ENCODE assay signal across 8 mouse cellular contexts in genomic region chr6:135197921-135198532, GRCm38 (mm10). TPM values are rescaled to one million over a fixed set of nuclear protein-coding genes. Genes with fewer than 3 reads are reported as not detected.
DNase-seq lines count a peak whose midpoint lies in the region; ATAC-seq and TF ChIP-seq lines count a peak whose summit lies in the region.

TSS of gene Fam234b (plus strand) at chr6:135197977.
TSS of gene Hebp1 (minus strand) at chr6:135198022.

- H3K9ac ChIP-seq in MEL (ENCODE audit: control insufficient read depth, low read depth, low read length, poor library complexity, severe bottlenecking), result peak within 1 kb of the TSS; percentile 76
- peak within 1 kb of the TSS; percentile 84 for H3K9ac ChIP-seq in forebrain, embryonic 16.5 days (replicated peaks; ENCODE audit: low read depth, low read length)

- TF ChIP-seq POLR2A in MEL (IDR thresholded peaks at IDR 0.05; ENCODE audit: control insufficient read depth in 1 of 2, insufficient read depth in 1 of 2, low read depth in 1 of 2, low read length in 2 of 2, poor library complexity in 1 of 2), result peak; percentile 56 to 61
- TF ChIP-seq POLR2A in lung, adult 2 months (IDR thresholded peaks at IDR 0.05; ENCODE audit: borderline replicate concordance, extremely low read depth, low read depth, low read length), result no peak; the same call in 1 of the 2 replicates
- peak; percentile 64; the same call in 1 of the 2 replicates for TF ChIP-seq POLR2A in olfactory bulb, adult 2 months (IDR thresholded peaks at IDR 0.05; ENCODE audit: insufficient read depth, low read depth, low read length)

- no peaks in the 10 kb centered on the region for H3K27me3 ChIP-seq in MEL (ENCODE audit: control insufficient read depth in 1 of 2, insufficient read depth in 2 of 2, low read length in 2 of 2)
- no peaks in the 10 kb centered on the region for H3K27me3 ChIP-seq in forebrain, embryonic 16.5 days (replicated peaks; ENCODE audit: control insufficient read depth, insufficient read depth, low read length)

- WGBS in forebrain, embryonic 16.5 days, result under 1% methylated on average over 52 of the region's 52 CpGs
- 2% methylated on average over 52 of the region's 52 CpGs for WGBS in lung, adult 2 months
- 1% methylated on average over 52 of the region's 52 CpGs for WGBS in olfactory bulb, adult 2 months

- peak; percentile 93 for ATAC-seq in forebrain, embryonic 16.5 days

- H3K4me1 ChIP-seq in MEL (ENCODE audit: control insufficient read depth in 1 of 2, insufficient read depth in 2 of 2, low read length in 2 of 2), result peaks cover 9 to 13% of the 10 kb centered on the region in 2 experiments; a peak in 3 of 4 replicates
- peaks cover 20% of the 10 kb centered on the region for H3K4me1 ChIP-seq in forebrain, embryonic 16.5 days (replicated peaks; ENCODE audit: control insufficient read depth, insufficient read depth, low read length)
- H3K4me1 ChIP-seq in lung, adult 2 months (ENCODE audit: control insufficient read depth, insufficient read depth, low read length), result peaks cover 3% of the 10 kb centered on the region; the same call in 1 of the 2 replicates
- peaks cover 13% of the 10 kb centered on the region for H3K4me1 ChIP-seq in olfactory bulb, adult 2 months (ENCODE audit: control insufficient read depth, insufficient read depth, low read length)

- peak within 1 kb of the TSS; percentile 70 for H3K27ac ChIP-seq in MEL (ENCODE audit: control insufficient read depth, low read depth, low read length)
- peak within 1 kb of the TSS; percentile 30; the same call in 1 of the 2 replicates for H3K27ac ChIP-seq in forebrain, embryonic 16.5 days (ENCODE audit: low read length)
- peak within 1 kb of the TSS; percentile 96 for H3K27ac ChIP-seq in layer of hippocampus, adult 2 months
- peak within 1 kb of the TSS; percentile 79 for H3K27ac ChIP-seq in olfactory bulb, adult 2 months (ENCODE audit: insufficient read depth, low read depth, low read length)

- peak within 1 kb of the TSS; percentile 60 for H3K4me2 ChIP-seq in forebrain, embryonic 16.5 days (ENCODE audit: low read length)

- intact Hi-C loops in heart, postnatal 25 days (cut with DNase I), result no loop called here

- TF ChIP-seq RAD21 in MEL (IDR thresholded peaks at IDR 0.05; ENCODE audit: low read depth, low read length), result no peak

- H3K9me3 ChIP-seq in MEL (replicated peaks; ENCODE audit: insufficient read depth, low read length), result no peaks in the 10 kb centered on the region
- H3K9me3 ChIP-seq in forebrain, embryonic 16.5 days (ENCODE audit: control insufficient read depth, low read length), result no peaks in the 10 kb centered on the region

- DNase-seq in MEL (ENCODE audit: low read depth, low spot score), result peak; percentile 84
- peak; percentile 90 to 91 for DNase-seq in cerebellum, adult 18-20 months
- peak; percentile 63 for DNase-seq in heart, postnatal 25 days (ENCODE audit: low spot score)
- peak; percentile 84 to 89 for DNase-seq in layer of hippocampus, adult 2 months (ENCODE audit: low spot score in 2 of 2)
- DNase-seq in lung, adult 2 months, result peak; percentile 81
- peak; percentile 80 to 82 for DNase-seq in thymus, adult 18-20 months

- TF ChIP-seq EP300 in MEL (IDR thresholded peaks at IDR 0.05; ENCODE audit: low read depth in 1 of 2, low read length in 2 of 2), result no peak

- H3K36me3 ChIP-seq in MEL (ENCODE audit: control insufficient read depth in 1 of 2, insufficient read depth in 2 of 2, low read length in 2 of 2), result peaks cover 0 to 12% of the 10 kb centered on the region in 2 experiments; a peak in 2 of 4 replicates
- H3K36me3 ChIP-seq in forebrain, embryonic 16.5 days (ENCODE audit: control insufficient read depth, insufficient read depth), result no peaks in the 10 kb centered on the region

- TF ChIP-seq CTCF in MEL (IDR thresholded peaks at IDR 0.05 in 2 of 3, conservative IDR thresholded peaks at IDR 0.05 in 1 of 3; ENCODE audit: control insufficient read depth in 1 of 3, insufficient read depth in 1 of 3, low read depth in 2 of 3, low read length in 3 of 3, poor library complexity in 1 of 3, severe bottlenecking in 1 of 3), result no peak
- peak; percentile 52 for TF ChIP-seq CTCF in layer of hippocampus, adult 2 months (conservative IDR thresholded peaks at IDR 0.05)
- no peak for TF ChIP-seq CTCF in lung, adult 2 months (IDR thresholded peaks at IDR 0.05; ENCODE audit: insufficient read depth, low read length)
- TF ChIP-seq CTCF in olfactory bulb, adult 2 months (IDR thresholded peaks at IDR 0.05; ENCODE audit: insufficient read depth, low read depth, low read length), result no peak

- peak within 1 kb of the TSS; percentile 72 to 74 for H3K4me3 ChIP-seq in MEL (ENCODE audit: control insufficient read depth in 1 of 2, insufficient read depth in 1 of 2, low read depth in 2 of 2, low read length in 2 of 2)
- H3K4me3 ChIP-seq in forebrain, embryonic 16.5 days (replicated peaks; ENCODE audit: low read length), result peak within 1 kb of the TSS; percentile 76
- H3K4me3 ChIP-seq in layer of hippocampus, adult 2 months, result peak within 1 kb of the TSS; percentile 86
- H3K4me3 ChIP-seq in lung, adult 2 months (replicated peaks; ENCODE audit: extremely low read depth, low read depth, low read length), result peak within 1 kb of the TSS; percentile 94
- H3K4me3 ChIP-seq in olfactory bulb, adult 2 months (ENCODE audit: insufficient read depth, low read depth, low read length), result peak within 1 kb of the TSS; percentile 94

- peaks cover 6% of the 10 kb centered on the region for H3K79me2 ChIP-seq in MEL (ENCODE audit: control insufficient read depth, insufficient read depth, low read length, poor library complexity)

TF ChIP-seq in MEL, 35 proteins besides CTCF, POLR2A, EP300 and RAD21 (continues in another document):
- TF ChIP-seq UBTF (IDR thresholded peaks at IDR 0.05; ENCODE audit: borderline replicate concordance, insufficient read depth, low read depth, low read length), result no peak
- TF ChIP-seq TCF12 (IDR thresholded peaks at IDR 0.05; ENCODE audit: low read depth, low read length), result peak; percentile 28; the same call in 1 of the 2 replicates
- no peak for TF ChIP-seq MAZ (IDR thresholded peaks at IDR 0.05; ENCODE audit: low read depth, low read length)
- TF ChIP-seq NRF1 (IDR thresholded peaks at IDR 0.05; ENCODE audit: insufficient read depth, low read depth, low read length, poor library complexity, severe bottlenecking), result peak; percentile 87
- no peak for TF ChIP-seq USF1 (IDR thresholded peaks at IDR 0.05; ENCODE audit: low read depth, low read length)
- no peak for TF ChIP-seq POLR2AphosphoS2 (IDR thresholded peaks at IDR 0.05; ENCODE audit: low read length)
- peak; percentile 18; the same call in 1 of the 2 replicates for TF ChIP-seq MAX (IDR thresholded peaks at IDR 0.05; ENCODE audit: low read length)
- no peak for TF ChIP-seq USF2 (IDR thresholded peaks at IDR 0.05; ENCODE audit: borderline replicate concordance in 1 of 2, insufficient read depth in 1 of 2, low read depth in 1 of 2, low read length in 2 of 2)
- no peak; the same call in 1 of the 2 replicates for TF ChIP-seq SIN3A (IDR thresholded peaks at IDR 0.05; ENCODE audit: low read length)
- TF ChIP-seq RCOR1 (IDR thresholded peaks at IDR 0.05; ENCODE audit: low read depth, low read length), result no peak
- no peak for TF ChIP-seq TAL1 (IDR thresholded peaks at IDR 0.05; ENCODE audit: low read length)
- no peak for TF ChIP-seq CHD2 (IDR thresholded peaks at IDR 0.05; ENCODE audit: low read length)
- TF ChIP-seq NELFE (IDR thresholded peaks at IDR 0.05; ENCODE audit: low read depth, low read length), result peak; percentile 38
- TF ChIP-seq ZC3H11A (IDR thresholded peaks at IDR 0.05; ENCODE audit: low read depth, low read length), result no peak
- TF ChIP-seq ZMIZ1 (IDR thresholded peaks at IDR 0.05; ENCODE audit: low read depth, low read length), result no peak
- no peak for TF ChIP-seq JUND (IDR thresholded peaks at IDR 0.05; ENCODE audit: low read depth, low read length)
- 0 out of 2 replicates have a peak, but pooled peaks have one; percentile 5 for TF ChIP-seq ELF1 (IDR thresholded peaks at IDR 0.05; ENCODE audit: low read depth, low read length)
- TF ChIP-seq GABPA (IDR thresholded peaks at IDR 0.05; ENCODE audit: low read depth, low read length), result no peak
- no peak for TF ChIP-seq BHLHE40 (IDR thresholded peaks at IDR 0.05; ENCODE audit: borderline replicate concordance, low read depth, low read length)
- no peak for TF ChIP-seq E2F4 (IDR thresholded peaks at IDR 0.05; ENCODE audit: borderline replicate concordance, low read depth, low read length)
- TF ChIP-seq MYB (IDR thresholded peaks at IDR 0.05; ENCODE audit: low read depth, low read length), result no peak
- no peak for TF ChIP-seq GATA1 (IDR thresholded peaks at IDR 0.05; ENCODE audit: low read depth, low read length)
- TF ChIP-seq HCFC1 (IDR thresholded peaks at IDR 0.05; ENCODE audit: low read depth, low read length), result peak; percentile 89
- TF ChIP-seq ZNF384 (IDR thresholded peaks at IDR 0.05; ENCODE audit: low read depth, low read length), result no peak
- no peak for TF ChIP-seq MAFK (IDR thresholded peaks at IDR 0.05; ENCODE audit: borderline replicate concordance, low read depth, low read length)
- TF ChIP-seq SMC3 (IDR thresholded peaks at IDR 0.05; ENCODE audit: low read depth, low read length), result no peak
- no peak for TF ChIP-seq TBP (IDR thresholded peaks at IDR 0.05; ENCODE audit: low read depth, low read length)

RNA-seq across cellular contexts. Expression of gene Fam234b, which starts in this region (rescaled TPM):
- 11.9 and 12.2 TPM in 2 replicates for total RNA-seq in MEL (2012; rRNA removed)
- 10 to 100 TPM in 1 of 2 experiments, not detected in 1; 20.5 TPM for polyA plus RNA-seq in MEL (2012; ENCODE audit: insufficient read depth in 1 of 2, insufficient read length in 2 of 2, low read depth in 1 of 2, low replicate concordance in 2 of 2, missing spikeins in 1 of 2)
- polyA plus RNA-seq in forebrain, embryonic 16.5 days (2015; fragmentation: Nextera tagmentation; extraction: Ambion mirVana), result 93.7 and 103 TPM in 2 replicates
- 1 to 10 TPM; 6.5 to 6.7 TPM for total RNA-seq in heart, postnatal 25 days (2021)
- total RNA-seq in layer of hippocampus, adult 2 months (2021), result 100 to 1,000 TPM; 161 to 166 TPM
- polyA plus RNA-seq in lung, adult 2 months (2012; rRNA removed), result 6.3 and 9.2 TPM in 2 replicates
- polyA plus RNA-seq in olfactory bulb, adult 2 months (2012; ENCODE audit: insufficient read depth, insufficient read length, low replicate concordance, missing spikeins), result 357 TPM in 1 of 2 replicates, not detected in the other

RNA-seq across cellular contexts. Expression of gene Hebp1, which starts in this region (rescaled TPM):
- total RNA-seq in MEL (2012; rRNA removed), result 8.5 and 16.7 TPM in 2 replicates
- polyA plus RNA-seq in MEL (2012; ENCODE audit: insufficient read depth in 1 of 2, insufficient read length in 2 of 2, low read depth in 1 of 2, low replicate concordance in 2 of 2, missing spikeins in 1 of 2), result 10 to 100 TPM in 1 of 2 experiments, not detected in 1; 25.1 TPM
- polyA plus RNA-seq in forebrain, embryonic 16.5 days (2015; fragmentation: Nextera tagmentation; extraction: Ambion mirVana), result 2.7 and 4.8 TPM in 2 replicates
- 10 to 100 TPM; 40.0 to 43.4 TPM for total RNA-seq in heart, postnatal 25 days (2021)
- total RNA-seq in layer of hippocampus, adult 2 months (2021), result 10 to 100 TPM; 74.1 to 79.1 TPM
- 15.4 and 33.8 TPM in 2 replicates for polyA plus RNA-seq in lung, adult 2 months (2012; rRNA removed)
- not detected in 2 replicates for polyA plus RNA-seq in olfactory bulb, adult 2 months (2012; ENCODE audit: insufficient read depth, insufficient read length, low replicate concordance, missing spikeins)

Comparison
In these comparisons a context has a peak if more than half of its experiments do, and no peak if none do; other contexts are left out.
1. Peak in every context shown above with its lines: DNase-seq, ATAC-seq, H3K4me3 ChIP-seq and H3K27ac ChIP-seq.
2. RNA of gene Fam234b (total RNA-seq): 161 to 166 TPM in layer of hippocampus, adult 2 months; 11.9 to 12.2 TPM in MEL and 6.5 to 6.7 TPM in heart, postnatal 25 days; every median in the first group is over 10 times any median in the second.
3. H3K27ac ChIP-seq: peak in every context shown above with its lines; median percentile 96 in layer of hippocampus, adult 2 months; 79 in olfactory bulb, adult 2 months; 70 in MEL; 30 in forebrain, embryonic 16.5 days.